Mouse (Mus musculus): ENCODE results near the gene Ssna1. TPM values are rescaled to one million over a fixed set of nuclear protein-coding genes. Genes with fewer than 3 reads are reported as not detected.

Gene Ssna1
- polyA plus RNA-seq, 2 experiments = 76.0 to 145 TPM

GRCm38 (mm10) chr2:25267746-25268309, 4.4 kb downstream of the Ssna1 start:
- no peak for ATAC-seq (ENCODE audit: insufficient read depth)
- H3K36me3 ChIP-seq (replicated peaks; ENCODE audit: control insufficient read depth, insufficient read depth, low read depth) = peaks cover 15% of the 10 kb centered on the region
- TF ChIP-seq CTCF (IDR thresholded peaks at IDR 0.05; ENCODE audit: low read depth) = no peak
- no peak for TF ChIP-seq EP300 (IDR thresholded peaks at IDR 0.05; ENCODE audit: low read depth)
- H3K4me1 ChIP-seq (replicated peaks; ENCODE audit: control insufficient read depth in 2 of 2, insufficient read depth in 2 of 2, low read length in 1 of 2) = peaks cover 17 to 38% of the 10 kb centered on the region in 2 experiments
- no peak overlapping the region for H3K4me3 ChIP-seq (ENCODE audit: insufficient read depth in 1 of 2, low read depth in 2 of 2, low read length in 2 of 2)
- H3K9me3 ChIP-seq (ENCODE audit: control insufficient read depth, low read length) = no peaks in the 10 kb centered on the region
- H3K27ac ChIP-seq = no peak overlapping the region
- 70% methylated on average over 4 of the region's 4 CpGs for WGBS (ENCODE audit: insufficient replicate concordance)
- no peak overlapping the region for H3K4me2 ChIP-seq (ENCODE audit: low read depth)
- DNase-seq (ENCODE audit: low read depth in 3 of 3, low spot score in 3 of 3) = no peak
- H3K9ac ChIP-seq (replicated peaks) = no peak overlapping the region
- no peaks in the 10 kb centered on the region for H3K27me3 ChIP-seq (ENCODE audit: control insufficient read depth, insufficient read depth, low read length)

DNA sequence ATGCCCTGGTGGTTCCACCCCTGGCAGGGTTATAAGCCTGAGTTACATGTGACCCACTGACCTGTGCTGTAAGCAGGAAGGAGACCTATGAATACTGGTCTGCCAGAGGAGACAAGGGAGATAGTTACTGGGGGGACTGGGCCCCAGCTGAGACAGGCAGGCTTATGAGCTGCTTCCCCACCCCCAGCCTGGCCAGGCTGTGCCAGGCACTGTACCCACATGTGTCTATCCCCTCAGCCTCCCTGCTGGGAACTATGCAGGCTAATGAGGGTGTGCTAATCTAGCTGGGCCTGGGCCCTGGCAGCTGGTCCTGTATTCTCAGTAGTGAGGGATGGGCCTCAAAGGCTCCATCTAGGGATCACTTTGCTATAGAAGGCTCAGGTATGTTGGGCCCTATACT, 5.0 kb downstream of the Ssna1 start:
- TF ChIP-seq CTCF (IDR thresholded peaks at IDR 0.05; ENCODE audit: low read depth) (no peak), EP300 (IDR thresholded peaks at IDR 0.05; ENCODE audit: low read depth) (no peak)
- H3K4me2 ChIP-seq (ENCODE audit: low read depth) = no peak overlapping the region
- H3K36me3 ChIP-seq (replicated peaks; ENCODE audit: control insufficient read depth, insufficient read depth, low read depth) = peaks cover 15% of the 10 kb centered on the region
- no peak overlapping the region; the same call in 1 of the 2 replicates for H3K27ac ChIP-seq
- no peak overlapping the region for H3K9ac ChIP-seq (replicated peaks)
- H3K27me3 ChIP-seq (ENCODE audit: control insufficient read depth, insufficient read depth, low read length) = no peaks in the 10 kb centered on the region
- no peak for DNase-seq (ENCODE audit: low read depth in 3 of 3, low spot score in 3 of 3)
- no peak for ATAC-seq (ENCODE audit: insufficient read depth)
- peaks cover 17 to 38% of the 10 kb centered on the region in 2 experiments for H3K4me1 ChIP-seq (replicated peaks; ENCODE audit: control insufficient read depth in 2 of 2, insufficient read depth in 2 of 2, low read length in 1 of 2)
- H3K4me3 ChIP-seq (ENCODE audit: insufficient read depth in 1 of 2, low read depth in 2 of 2, low read length in 2 of 2) = no peak overlapping the region
- no peaks in the 10 kb centered on the region for H3K9me3 ChIP-seq (ENCODE audit: control insufficient read depth, low read length)

DNA sequence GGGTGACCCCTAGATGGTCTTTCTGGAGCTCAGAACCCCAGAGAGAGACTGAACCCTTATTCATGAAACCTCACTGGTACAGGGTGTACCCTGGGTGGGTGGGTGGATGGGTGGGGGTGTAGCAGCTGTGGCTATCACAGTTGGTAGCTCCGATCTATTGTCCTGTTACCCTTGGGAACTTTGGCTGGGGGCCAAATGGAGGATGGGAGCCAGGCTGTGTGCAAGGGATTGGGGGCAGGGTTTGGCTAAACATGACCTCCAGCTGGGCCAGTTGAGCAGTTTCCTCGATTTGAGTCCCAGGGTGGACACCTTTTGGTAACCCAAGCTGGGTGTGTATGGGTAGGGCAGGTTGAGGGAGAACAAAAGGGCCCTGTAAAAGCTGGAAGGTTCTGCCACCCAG, 5.5 kb downstream of the Ssna1 start:
- Histone ChIP-seq H3K27ac (no peak overlapping the region), H3K4me2 (ENCODE audit: low read depth) (peak overlapping the region; percentile 54), H3K4me1 (replicated peaks; ENCODE audit: control insufficient read depth in 2 of 2, insufficient read depth in 2 of 2, low read length in 1 of 2) (peaks cover 17 to 42% of the 10 kb centered on the region in 2 experiments), H3K27me3 (ENCODE audit: control insufficient read depth, insufficient read depth, low read length) (no peaks in the 10 kb centered on the region), H3K9ac (replicated peaks) (no peak overlapping the region), H3K4me3 (ENCODE audit: insufficient read depth in 1 of 2, low read depth in 2 of 2, low read length in 2 of 2) (no peak overlapping the region), H3K9me3 (ENCODE audit: control insufficient read depth, low read length) (no peaks in the 10 kb centered on the region), H3K36me3 (replicated peaks; ENCODE audit: control insufficient read depth, insufficient read depth, low read depth) (peaks cover 15% of the 10 kb centered on the region)
- TF ChIP-seq CTCF (IDR thresholded peaks at IDR 0.05; ENCODE audit: low read depth) (no peak), EP300 (IDR thresholded peaks at IDR 0.05; ENCODE audit: low read depth) (no peak)
- ATAC-seq (ENCODE audit: insufficient read depth) = no peak
- DNase-seq (ENCODE audit: low read depth in 3 of 3, low spot score in 3 of 3) = no peak
- WGBS (ENCODE audit: insufficient replicate concordance) = 44% methylated on average over 2 of the region's 2 CpGs

- ATAC-seq (ENCODE audit: insufficient read depth) (no peak), DNase-seq (ENCODE audit: low read depth in 3 of 3, low spot score in 3 of 3) (no peak)
- H3K9ac ChIP-seq (replicated peaks) = peak overlapping the region; percentile 36
- H3K27me3 ChIP-seq (ENCODE audit: control insufficient read depth, insufficient read depth, low read length) = no peaks in the 10 kb centered on the region
- peak overlapping the region; percentile 7 to 8; a peak in 1 of 4 replicates for H3K4me3 ChIP-seq (ENCODE audit: insufficient read depth in 1 of 2, low read depth in 2 of 2, low read length in 2 of 2)
- 43% methylated on average over 6 of the region's 6 CpGs for WGBS (ENCODE audit: insufficient replicate concordance)
- peak overlapping the region; percentile 54 for H3K4me2 ChIP-seq (ENCODE audit: low read depth)
- TF ChIP-seq CTCF (IDR thresholded peaks at IDR 0.05; ENCODE audit: low read depth) (no peak), EP300 (IDR thresholded peaks at IDR 0.05; ENCODE audit: low read depth) (no peak)
- H3K4me1 ChIP-seq (replicated peaks; ENCODE audit: control insufficient read depth in 2 of 2, insufficient read depth in 2 of 2, low read length in 1 of 2) = peaks cover 17 to 40% of the 10 kb centered on the region in 2 experiments
- H3K27ac ChIP-seq = no peak overlapping the region
- H3K36me3 ChIP-seq (replicated peaks; ENCODE audit: control insufficient read depth, insufficient read depth, low read depth) = peaks cover 15% of the 10 kb centered on the region
- no peaks in the 10 kb centered on the region for H3K9me3 ChIP-seq (ENCODE audit: control insufficient read depth, low read length)
Measured at GRCm38 (mm10) chr2:25265897-25266656, 6.2 kb downstream of the Ssna1 start.

DNA sequence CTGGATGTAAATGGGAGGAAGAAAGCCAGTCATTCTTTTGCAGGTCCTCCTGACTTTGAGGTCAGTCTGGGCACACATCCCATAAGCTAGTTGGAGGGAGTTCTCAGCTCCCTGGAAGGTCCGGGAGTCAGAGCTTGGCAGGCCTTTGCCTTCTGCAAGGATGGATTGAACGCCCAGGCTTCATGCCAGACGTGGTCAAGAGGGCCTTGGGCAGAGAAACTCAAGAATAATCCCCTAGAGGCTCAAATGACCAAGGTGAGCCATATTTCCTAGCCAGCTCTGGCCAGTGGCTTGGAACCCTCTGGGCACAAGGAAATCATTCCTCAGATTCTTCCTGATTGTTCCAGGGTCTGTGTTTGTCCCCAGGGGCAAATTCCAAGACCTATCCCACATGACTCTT, 7.4 kb downstream of the Ssna1 start:
- Histone ChIP-seq H3K27me3 (ENCODE audit: control insufficient read depth, insufficient read depth, low read length) (no peaks in the 10 kb centered on the region), H3K9me3 (ENCODE audit: control insufficient read depth, low read length) (no peaks in the 10 kb centered on the region), H3K27ac (no peak overlapping the region), H3K36me3 (replicated peaks; ENCODE audit: control insufficient read depth, insufficient read depth, low read depth) (peaks cover 9% of the 10 kb centered on the region), H3K4me2 (ENCODE audit: low read depth) (peak overlapping the region; percentile 99), H3K4me3 (ENCODE audit: insufficient read depth in 1 of 2, low read depth in 2 of 2, low read length in 2 of 2) (no peak overlapping the region), H3K4me1 (replicated peaks; ENCODE audit: control insufficient read depth in 2 of 2, insufficient read depth in 2 of 2, low read length in 1 of 2) (peaks cover 13 to 35% of the 10 kb centered on the region in 2 experiments), H3K9ac (replicated peaks) (no peak overlapping the region)
- 63% methylated on average over 3 of the region's 3 CpGs for WGBS (ENCODE audit: insufficient replicate concordance)
- ATAC-seq (ENCODE audit: insufficient read depth) (no peak), DNase-seq (ENCODE audit: low read depth in 3 of 3, low spot score in 3 of 3) (no peak)
- no peak for TF ChIP-seq CTCF (IDR thresholded peaks at IDR 0.05; ENCODE audit: low read depth)
- no peak for TF ChIP-seq EP300 (IDR thresholded peaks at IDR 0.05; ENCODE audit: low read depth)

Measured in liver, embryonic 14.5 days (tissue).